Mouse (Mus musculus) midbrain, postnatal 0 days (tissue): Measurements from ENCODE around the gene Plin4. TPM values are rescaled to one million over a fixed set of nuclear protein-coding genes. Genes with fewer than 3 reads are reported as not detected.
A peak's percentile ranks its signal among the peaks of the same experiment; 100 is the strongest.
"Not testable (repeated sequence)": the region's sequence is repeated elsewhere in the genome, so short reads cannot be mapped to it uniquely, and the experiment has no call there.

Experiments used
- ATAC-seq: fragments of 200-750 bp; cut with Nextera tagmentation; 2 replicates; pipeline ENCODE4 v1.8.0; 2017; ENCODE audit warnings: moderate number of reproducible peaks, mild to moderate bottlenecking, moderate TSS enrichment, moderate library complexity; ENCODE audit not compliant: low FRiP score
- DNase-seq: peaks from one replicate; pipeline ENCODE4 v3.0.0-alpha.2; 2015; ENCODE audit warnings: low spot score
- H3K27ac ChIP-seq: fragments of 300-500 bp; sonication (generic); 2 replicates; pipeline ENCODE4 v1.5.1; 2014; ENCODE audit warnings: low read depth, mild to moderate bottlenecking, low read length, mixed read lengths
- H3K27me3 ChIP-seq: fragments of 300-500 bp; sonication (generic); 2 replicates; pipeline ENCODE4 v1.6.1; 2014; ENCODE audit warnings: low read length, control low read depth, mixed read lengths; ENCODE audit not compliant: insufficient read depth
- H3K36me3 ChIP-seq: fragments of 300-500 bp; sonication (generic); 2 replicates; pipeline ENCODE4 v1.6.1; 2014; ENCODE audit warnings: low read length, control low read depth, mixed read lengths; ENCODE audit not compliant: insufficient read depth
- H3K4me1 ChIP-seq: fragments of 300-500 bp; sonication (generic); 2 replicates; pipeline ENCODE4 v1.6.1; 2014; ENCODE audit warnings: mild to moderate bottlenecking, control low read depth, antibody characterized with exemption, low read length, mixed read lengths; ENCODE audit not compliant: insufficient read depth
- H3K4me2 ChIP-seq: fragments of 300-500 bp; sonication (generic); 2 replicates; pipeline ENCODE4 v1.6.1; 2014; ENCODE audit warnings: low read depth, mild to moderate bottlenecking, low read length, mixed read lengths; ENCODE audit not compliant: poor library complexity, severe bottlenecking
- H3K4me3 ChIP-seq: fragments of 300-500 bp; sonication (generic); 2 replicates; pipeline ENCODE4 v1.5.1; 2014; ENCODE audit warnings: low read depth, mild to moderate bottlenecking, low read length, moderate library complexity
- H3K9ac ChIP-seq: fragments of 300-500 bp; sonication (generic); replicated peaks from 2 replicates; pipeline ENCODE4 v1.6.1; 2014; ENCODE audit warnings: mild to moderate bottlenecking, low read length, moderate library complexity, mixed read lengths; ENCODE audit not compliant: poor library complexity, severe bottlenecking
- H3K9me3 ChIP-seq: fragments of 300-500 bp; sonication (generic); 2 replicates; pipeline ENCODE4 v1.6.1; 2016; ENCODE audit warnings: low read length, control low read depth
- CTCF ChIP-seq: IDR thresholded peaks from 2 replicates; pipeline ENCODE4 v1.5.1; 2016; ENCODE audit warnings: antibody characterized with exemption, mild to moderate bottlenecking
- WGBS: fragments of 180-500 bp; shearing (Covaris S2); extraction: QIAGEN DNeasy Blood & Tissue Kit; methylation state at CpG from one replicate; pipeline ENCODE4 v1.1.7; 2014; 5-methylcytosine and 5-hydroxymethylcytosine counted together
- polyA plus RNA-seq: library from polyadenylated mRNA; unstranded; fragments of >200 nt; fragmentation: Nextera tagmentation; extraction: Ambion mirVana; gene quantifications from 2 replicates; pipeline ENCODE4 v1.2.1, GENCODE M21; 2015
- total RNA-seq: library from RNA; depleted of rRNA; stranded (reverse); fragments of >200 nt; gene quantifications from 2 replicates; pipeline ENCODE4 v1.2.3, GENCODE M21; 2014

Gene Plin4
- total and polyA plus RNA-seq, 2 experiments from 2014 or later: 0.04 to 0.55 TPM

DNA sequence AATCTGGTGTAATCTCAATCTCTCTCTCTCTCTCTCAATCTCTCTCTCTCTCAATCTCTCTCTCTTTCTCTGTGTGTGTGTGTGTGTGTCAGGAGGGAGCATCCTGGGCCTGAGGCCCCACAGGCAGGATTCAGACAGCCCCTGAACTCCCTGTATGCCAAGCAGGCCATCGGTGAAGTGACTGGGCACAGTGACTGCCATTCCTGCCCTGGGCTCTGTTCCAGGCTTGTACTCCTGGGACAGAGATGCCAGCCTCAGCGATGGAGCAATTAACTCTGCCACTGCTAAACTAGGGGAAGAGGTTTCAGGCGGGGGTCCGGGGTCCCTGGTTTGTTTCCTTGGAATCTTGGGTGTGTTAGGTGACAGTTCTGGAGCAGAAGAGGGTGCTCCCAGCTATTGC, 968 bp upstream of the Plin4 start:
- H3K27ac ChIP-seq: no peak overlapping the region
- no peak overlapping the region for H3K9ac ChIP-seq
- no peak overlapping the region for H3K4me3 ChIP-seq
- no peaks in the 10 kb centered on the region for H3K4me1 ChIP-seq
- H3K9me3 ChIP-seq: no peaks in the 10 kb centered on the region
- no peak for ATAC-seq
- no peaks in the 10 kb centered on the region for H3K36me3 ChIP-seq
- H3K4me2 ChIP-seq: no peak overlapping the region
- no peak for TF ChIP-seq CTCF
- no peaks in the 10 kb centered on the region for H3K27me3 ChIP-seq
- 69% methylated on average over 4 of the region's 4 CpGs for WGBS
- peak; percentile 65 for DNase-seq

DNA sequence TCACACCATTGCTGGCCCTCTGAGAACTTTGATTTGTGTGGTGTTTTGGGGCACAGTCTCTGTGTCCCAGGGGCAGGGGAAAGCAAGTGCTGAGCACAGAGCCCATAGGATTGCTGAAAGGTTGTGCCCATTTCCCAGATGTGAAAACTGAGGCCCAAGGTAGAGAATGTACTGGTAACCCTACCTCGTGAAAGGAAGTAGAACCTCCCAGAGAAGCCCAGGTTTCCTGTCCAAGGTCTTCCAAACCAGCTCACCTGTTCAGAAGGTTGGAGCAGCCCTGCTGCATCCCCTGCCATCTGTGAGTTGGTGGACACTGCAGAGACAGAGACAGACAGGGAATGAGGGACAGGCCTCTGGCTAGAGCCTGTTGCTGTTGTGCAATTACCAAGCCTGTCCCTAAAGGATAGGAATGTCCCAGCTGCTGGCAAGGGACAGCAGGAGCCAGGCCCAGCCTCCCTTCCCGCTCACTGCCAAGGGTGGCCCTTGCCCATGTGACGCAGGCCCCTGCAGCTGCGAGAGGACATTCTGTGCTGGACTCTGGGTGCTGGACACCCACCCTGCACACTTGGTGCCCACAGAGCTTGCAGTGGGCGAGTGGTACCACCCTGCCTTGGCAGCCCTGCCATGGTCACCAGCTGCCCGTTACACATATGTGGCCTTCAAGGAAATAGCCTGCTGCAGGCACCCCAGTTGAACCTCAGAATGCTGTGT, 1.1 kb downstream of the Plin4 start:
- H3K9me3 ChIP-seq: no peaks in the 10 kb centered on the region
- H3K27ac ChIP-seq: no peak overlapping the region
- DNase-seq: no peak
- H3K27me3 ChIP-seq: no peaks in the 10 kb centered on the region
- H3K4me1 ChIP-seq: no peaks in the 10 kb centered on the region
- peaks cover 5% of the 10 kb centered on the region; the same call in 1 of the 2 replicates for H3K36me3 ChIP-seq
- no peak for TF ChIP-seq CTCF
- 80% methylated on average over 6 of the region's 6 CpGs for WGBS
- no peak overlapping the region for H3K9ac ChIP-seq
- no peak overlapping the region for H3K4me3 ChIP-seq
- ATAC-seq: no peak; the same call in 1 of the 2 replicates
- H3K4me2 ChIP-seq: no peak overlapping the region

DNA sequence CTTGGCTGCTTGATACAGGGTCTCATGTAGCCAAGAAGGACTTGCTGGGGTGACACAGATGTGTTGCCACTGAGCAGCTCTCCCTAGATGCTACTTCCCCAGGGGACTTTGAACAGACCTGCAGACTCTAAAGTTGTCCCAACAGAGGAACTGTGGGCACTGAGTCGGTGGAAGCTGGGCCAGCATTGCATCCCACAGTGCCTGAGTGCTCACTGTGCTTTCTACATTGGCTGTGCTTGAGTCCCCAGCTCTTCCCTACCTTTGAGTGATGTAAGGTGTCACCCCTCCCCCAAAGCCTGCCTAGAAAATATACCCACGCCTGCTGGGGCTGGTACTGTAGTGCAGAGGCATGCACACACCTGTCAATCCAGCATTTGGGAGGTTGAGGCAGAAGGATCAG, 1.9 kb downstream of the Plin4 start:
- Histone ChIP-seq H3K4me1 (no peaks in the 10 kb centered on the region), H3K4me2 (no peak overlapping the region), H3K27ac (no peak overlapping the region), H3K9me3 (no peaks in the 10 kb centered on the region), H3K27me3 (no peaks in the 10 kb centered on the region), H3K9ac (no peak overlapping the region), H3K36me3 (peaks cover 12% of the 10 kb centered on the region; the same call in 1 of the 2 replicates), H3K4me3 (no peak overlapping the region)
- DNase-seq (no peak), ATAC-seq (no peak)
- 66% methylated on average over 2 of the region's 2 CpGs for WGBS
- TF ChIP-seq CTCF: no peak

DNA sequence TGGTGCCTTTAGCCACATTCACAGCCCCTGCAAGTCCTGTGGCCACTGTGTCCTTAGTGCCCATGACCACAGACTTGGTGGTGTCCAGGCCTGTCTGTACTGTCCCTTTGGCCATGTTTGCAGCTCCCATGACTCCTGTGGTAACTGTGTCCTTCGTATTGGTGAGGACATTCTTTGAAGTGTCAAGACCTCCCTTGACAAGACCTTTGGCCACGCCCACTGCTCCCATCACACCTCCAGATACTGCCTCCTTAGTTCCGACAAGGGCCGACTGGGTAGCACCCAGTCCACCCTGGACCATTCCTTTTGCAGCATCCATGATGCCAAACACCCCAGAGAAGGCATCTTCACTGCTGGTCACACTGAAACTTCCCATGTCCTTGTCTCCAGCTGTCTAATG, 2.6 kb downstream of the Plin4 start:
- H3K27ac ChIP-seq: no peak overlapping the region
- no peak overlapping the region for H3K9ac ChIP-seq
- 76% methylated on average over 4 of the region's 4 CpGs for WGBS
- H3K9me3 ChIP-seq: no peaks in the 10 kb centered on the region
- no peaks in the 10 kb centered on the region for H3K27me3 ChIP-seq
- no peak overlapping the region for H3K4me2 ChIP-seq
- TF ChIP-seq CTCF: no peak
- H3K4me3 ChIP-seq: no peak overlapping the region
- DNase-seq (no peak), ATAC-seq (no peak)
- peaks cover 20% of the 10 kb centered on the region for H3K36me3 ChIP-seq
- no peaks in the 10 kb centered on the region for H3K4me1 ChIP-seq

DNA sequence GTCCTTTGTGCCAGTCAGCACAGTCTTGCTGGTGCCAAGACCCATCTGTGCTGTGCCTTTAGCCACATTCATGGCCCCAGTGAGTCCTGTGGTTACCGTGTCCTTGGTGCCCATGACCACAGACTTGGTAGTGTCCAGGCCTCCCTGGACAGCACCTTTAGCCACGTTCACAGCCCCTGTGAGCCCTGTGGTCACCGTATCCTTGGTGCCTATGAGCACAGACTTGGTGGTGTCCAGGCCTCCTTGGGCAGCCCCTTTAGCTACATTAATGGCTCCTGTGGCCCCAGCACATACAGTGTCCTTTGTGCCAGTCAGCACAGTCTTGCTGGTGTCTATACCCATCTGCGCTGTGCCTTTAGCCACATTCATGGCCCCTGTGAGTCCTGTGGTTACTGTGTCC, 3.2 kb downstream of the Plin4 start:
- H3K27me3 ChIP-seq, H3K27ac ChIP-seq, H3K4me2 ChIP-seq, H3K4me1 ChIP-seq, ATAC-seq, H3K9me3 ChIP-seq, H3K9ac ChIP-seq, H3K4me3 ChIP-seq, DNase-seq: not testable (repeated sequence)
- peaks cover 25% of the 10 kb centered on the region for H3K36me3 ChIP-seq
- WGBS: 100% methylated on average over 4 of the region's 4 CpGs

DNA sequence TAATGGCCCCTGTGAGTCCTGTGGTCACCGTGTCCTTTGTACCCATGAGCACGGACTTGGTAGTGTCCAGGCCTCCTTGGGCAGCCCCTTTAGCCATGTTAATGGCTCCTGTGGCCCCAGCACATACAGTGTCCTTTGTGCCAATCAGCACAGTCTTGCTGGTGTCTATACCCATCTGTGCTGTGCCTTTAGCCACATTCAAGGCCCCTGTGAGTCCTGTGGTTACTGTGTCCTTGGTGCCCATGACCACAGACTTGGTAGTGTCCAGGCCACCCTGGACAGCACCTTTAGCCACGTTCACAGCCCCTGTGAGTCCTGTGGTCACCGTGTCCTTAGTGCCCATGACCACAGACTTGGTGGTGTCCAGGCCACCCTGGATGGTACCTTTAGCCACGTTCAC, 4.8 kb downstream of the Plin4 start:
- H3K4me1 ChIP-seq, ATAC-seq, H3K27me3 ChIP-seq, H3K27ac ChIP-seq, H3K4me3 ChIP-seq, DNase-seq, H3K4me2 ChIP-seq, H3K9ac ChIP-seq, H3K9me3 ChIP-seq: not testable (repeated sequence)
- H3K36me3 ChIP-seq: peaks cover 41% of the 10 kb centered on the region
- 96% methylated on average over 2 of the region's 5 CpGs for WGBS
